Mouse (Mus musculus) erythroblast, adult 5-6 weeks (primary cell): ENCODE data around the gene Shc4. TPM values are rescaled to one million over a fixed set of nuclear protein-coding genes. Genes with fewer than 3 reads are reported as not detected.

Source experiments
- ATAC-seq: replicated peaks from 2 replicates; pipeline ENCODE4 v1.8.0; 2016; ENCODE audit warnings: moderate number of reproducible peaks, mild to moderate bottlenecking, moderate TSS enrichment, inconsistent platforms; ENCODE audit not compliant: poor library complexity, low FRiP score, severe bottlenecking
- total RNA-seq, 2 experiments: library from RNA; stranded (forward) in 1 of 2; stranded (reverse) in 1 of 2; fragments of 150-400 nt in 1 of 2; fragments of 200-764, 138-1000 nt in 1 of 2; gene quantifications; 2 replicates each; pipeline versions ENCODE4 v1.2.3 to v1.2.4; 2015 to 2017; ENCODE audit warnings: low replicate concordance in 2 of 2

Shc4 gene
- total RNA-seq (2015; ENCODE audit: low replicate concordance) (0.38 and 1.3 TPM in 2 replicates), total RNA-seq (2017; ENCODE audit: low replicate concordance) (1.1 and 2.7 TPM in 2 replicates)

- ATAC-seq: no peak
Observed at GRCm38 (mm10) chr2:125724086-125724430, at the start of gene Shc4. Shc4 (minus strand) TSS chr2:125724148.

- ATAC-seq: no peak
Observed at GRCm38 (mm10) chr2:125765029-125765428, 41.1 kb upstream of the Shc4 start.

GRCm38 (mm10) chr2:125764531-125764930 lies 40.6 kb upstream of the Shc4 start:
- no peak for ATAC-seq

DNA sequence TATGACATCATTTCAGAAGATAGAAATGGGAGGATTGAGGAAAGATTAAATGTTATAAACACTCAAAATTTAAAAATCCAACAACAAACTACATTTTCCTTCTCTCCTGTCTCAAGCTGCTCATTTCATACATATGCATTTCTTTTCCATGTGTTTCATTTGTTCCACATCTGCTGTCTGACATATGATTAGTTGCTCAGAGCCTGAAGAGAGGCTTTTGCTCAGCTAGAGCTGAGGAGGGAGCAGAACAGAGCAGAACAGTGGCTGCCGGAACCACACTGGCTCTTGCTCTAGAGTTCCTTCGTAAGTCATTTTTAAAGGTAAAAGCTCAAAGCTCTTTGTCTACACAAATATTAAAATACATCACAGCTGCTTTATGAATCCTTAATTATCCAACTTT lies 25.4 kb upstream of the Shc4 start:
- ATAC-seq: no peak

DNA sequence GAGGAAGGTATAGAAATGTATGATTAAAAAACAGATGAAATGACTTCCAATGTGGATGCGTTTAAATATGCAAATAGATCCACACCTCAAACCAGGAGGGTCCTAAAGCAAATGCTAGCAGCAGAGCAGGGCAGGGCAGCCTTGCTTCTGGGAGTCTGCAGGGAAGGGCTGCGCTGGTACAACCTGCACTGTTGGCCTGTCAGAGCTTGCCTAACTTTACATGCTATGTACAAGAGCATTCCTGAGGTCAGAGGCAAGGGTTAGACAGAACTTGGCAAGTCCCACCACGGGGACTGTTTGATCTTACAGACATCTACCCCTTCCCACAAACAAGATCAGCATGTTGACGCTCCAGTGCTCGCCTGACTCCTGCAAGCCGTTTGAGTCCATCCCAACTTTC lies 15.4 kb upstream of the Shc4 start:
- no peak for ATAC-seq

DNA sequence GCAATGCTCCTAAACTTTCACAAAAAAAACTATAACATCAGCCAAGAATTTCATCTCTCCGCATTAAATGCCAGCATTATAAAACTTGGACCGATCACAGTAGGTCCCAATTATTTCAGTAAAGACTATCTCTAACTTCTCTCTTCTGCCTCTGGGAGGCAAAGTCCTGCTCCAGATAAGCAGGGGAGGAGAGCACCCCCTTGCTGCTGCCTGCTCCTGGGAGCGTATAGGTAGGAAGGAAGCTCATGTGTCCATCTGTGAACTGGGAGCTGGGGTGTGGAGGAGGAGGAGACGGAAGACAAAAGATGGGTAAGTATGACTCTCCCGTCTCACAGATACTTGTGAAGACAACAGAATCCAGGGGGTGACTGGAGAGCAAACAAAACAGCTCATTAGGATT lies 14.8 kb upstream of the Shc4 start:
- no peak for ATAC-seq

DNA sequence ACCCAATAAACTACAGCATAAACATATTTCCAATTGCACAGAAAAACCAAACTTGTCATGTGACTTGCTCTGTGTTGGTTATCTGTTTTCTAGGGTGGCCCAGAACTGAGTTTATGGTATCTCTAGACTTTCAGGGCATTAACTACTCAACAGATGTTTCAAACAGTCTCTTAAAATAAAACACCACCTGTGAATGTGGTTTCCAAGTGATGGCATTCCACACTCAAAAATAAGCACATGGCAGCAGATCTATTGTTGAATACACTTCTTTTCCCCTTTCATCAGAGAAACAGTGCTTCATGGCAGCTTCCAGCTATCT lies 12.0 kb upstream of the Shc4 start:
- ATAC-seq: peak; percentile 42

GRCm38 (mm10) chr2:125735333-125736024 lies 11.5 kb upstream of the Shc4 start:
- ATAC-seq: no peak

DNA sequence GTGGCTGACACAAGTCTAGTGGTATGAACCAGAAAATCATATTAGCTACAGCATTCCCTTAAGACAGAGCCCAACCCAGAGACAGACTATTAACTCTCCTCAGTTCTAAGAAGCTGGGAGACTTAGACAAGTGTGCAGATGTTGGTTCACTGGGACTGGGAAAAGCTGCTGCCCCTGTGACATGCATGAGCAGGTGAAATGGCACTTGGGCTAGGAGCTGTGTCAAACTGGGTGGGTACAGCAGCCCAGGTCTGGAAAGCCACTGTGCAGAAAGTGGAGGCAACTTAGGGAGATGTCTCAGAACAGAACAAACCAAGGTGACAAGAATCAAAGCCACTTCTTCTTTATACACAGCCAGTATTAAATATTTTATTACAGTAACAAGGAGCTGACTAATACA lies 10.8 kb upstream of the Shc4 start:
- ATAC-seq: no peak

DNA sequence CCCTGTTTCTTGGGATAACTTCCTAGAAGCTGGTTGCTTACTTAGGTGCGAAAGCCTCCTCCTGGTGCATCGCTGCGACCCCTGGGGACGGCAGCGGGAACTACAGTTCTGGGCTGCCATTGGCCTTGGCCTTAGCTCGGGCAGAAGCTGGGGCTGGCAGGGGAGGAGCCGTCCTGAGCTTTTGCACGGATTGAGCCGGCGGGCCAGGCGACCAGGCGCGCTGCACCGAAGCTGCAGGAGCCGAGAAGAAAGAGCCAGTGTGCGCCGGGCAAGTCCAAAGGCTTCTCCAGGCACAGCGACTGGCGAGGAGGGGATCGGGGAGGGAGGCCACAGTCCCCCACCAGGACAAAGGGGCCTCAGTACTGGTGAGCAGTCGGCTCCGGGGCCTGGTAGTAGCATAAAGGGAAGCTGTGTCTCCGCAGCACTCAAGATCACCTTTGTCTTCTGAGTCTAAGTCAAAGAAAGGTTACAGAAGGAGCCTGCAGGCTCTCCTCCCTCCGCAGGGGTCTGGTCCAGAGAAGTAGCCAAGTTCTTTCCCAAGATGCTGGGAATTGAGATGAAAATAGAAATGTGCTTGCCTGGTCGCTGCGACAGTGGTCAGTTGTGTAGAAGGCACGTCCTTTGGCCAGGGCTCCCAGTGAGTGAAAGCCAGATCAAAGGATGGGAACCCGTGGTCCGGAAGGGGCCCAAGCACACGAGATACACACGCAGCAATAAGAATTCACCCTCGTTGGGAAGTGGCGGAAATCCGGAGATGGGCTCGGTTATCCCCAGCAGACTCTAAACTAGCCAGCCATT lies 8.0 kb upstream of the Shc4 start:
- peak; percentile 84 for ATAC-seq

DNA sequence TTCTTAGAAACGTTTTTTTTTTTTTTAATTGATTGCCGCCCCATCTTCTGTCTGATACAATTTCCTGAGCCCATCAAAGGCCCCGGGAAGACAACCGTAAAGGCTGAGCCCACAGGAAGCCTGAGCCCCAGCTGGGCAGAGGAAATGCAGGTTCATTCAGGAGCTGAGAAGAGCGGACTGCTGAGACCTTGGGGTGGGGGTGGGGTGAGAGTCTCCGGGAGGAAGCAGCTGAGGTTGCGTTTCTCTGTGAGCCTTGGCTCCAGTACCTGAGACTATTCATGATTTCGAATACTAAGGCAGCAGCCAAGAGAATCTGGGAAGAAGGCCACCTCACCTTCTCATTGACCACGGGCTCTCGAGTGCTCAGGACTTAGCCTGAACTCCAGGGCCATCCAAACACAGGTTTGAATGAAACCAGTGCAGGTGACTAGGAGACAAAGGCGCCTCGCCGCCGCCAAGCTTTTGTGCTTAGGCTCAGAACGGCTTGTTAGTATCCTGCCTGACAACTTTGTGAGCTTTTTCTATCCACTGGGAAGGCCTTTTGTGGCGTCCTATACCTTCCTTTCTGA lies 682 bp upstream of the Shc4 start:
- ATAC-seq: no peak

- ATAC-seq: no peak
Observed at GRCm38 (mm10) chr2:125723408-125724085, 401 bp downstream of the Shc4 start.

DNA sequence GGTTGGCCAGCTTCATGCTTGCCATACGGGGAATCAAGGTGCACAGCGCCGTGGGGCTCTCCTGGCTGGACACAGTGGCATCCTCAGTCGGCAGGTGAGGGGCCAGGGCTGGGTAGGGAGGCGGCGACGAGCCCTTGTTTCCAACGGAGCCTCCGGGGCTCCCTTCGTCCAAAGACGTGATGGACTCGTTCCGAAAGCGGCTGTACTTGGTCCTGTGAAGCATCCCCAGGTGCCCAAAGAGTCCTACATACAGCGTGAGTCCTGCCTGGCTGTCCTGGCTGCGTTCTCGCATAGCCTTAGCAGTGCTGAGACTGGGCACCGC lies 901 bp downstream of the Shc4 start:
- ATAC-seq: no peak

GRCm38 (mm10) chr2:125716599-125716998 lies 7.3 kb downstream of the Shc4 start:
- ATAC-seq: no peak

- peak; percentile 85 for ATAC-seq
Observed at GRCm38 (mm10) chr2:125706510-125706921, 17.4 kb downstream of the Shc4 start.

DNA sequence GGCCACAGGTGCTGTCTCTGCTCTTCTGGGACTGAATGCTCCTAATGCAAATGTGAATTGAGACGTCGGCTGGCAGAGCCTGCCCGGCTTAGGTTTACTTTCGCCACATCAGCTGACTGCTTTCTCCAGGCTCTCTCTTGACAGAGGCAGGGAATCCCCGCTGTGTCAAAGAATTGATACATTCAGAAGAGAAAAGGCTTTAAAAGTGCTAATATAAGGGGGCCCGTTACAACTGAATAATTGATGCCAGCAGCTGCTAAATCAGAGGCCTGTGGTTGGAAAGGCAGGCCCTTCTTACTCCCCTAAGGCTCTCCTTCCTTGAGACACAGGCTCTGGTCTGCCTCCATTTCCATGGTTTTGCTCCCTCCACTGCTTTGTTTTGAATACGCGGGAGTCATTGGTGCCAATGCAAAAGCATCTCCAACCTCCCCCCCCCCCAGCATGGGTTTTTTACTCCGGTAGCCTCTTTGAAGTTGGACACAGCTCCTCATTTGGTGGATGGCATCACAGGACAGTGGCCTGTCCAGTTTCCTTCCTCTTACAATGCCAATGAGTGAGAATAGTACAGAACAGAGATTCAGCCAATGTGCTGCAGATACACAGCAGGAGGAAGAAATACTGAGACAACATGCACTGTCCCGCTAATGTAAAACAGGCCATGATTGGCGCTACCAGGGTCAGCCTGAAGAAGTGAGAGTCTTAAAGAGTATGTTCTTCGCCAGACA lies 18.9 kb downstream of the Shc4 start:
- no peak for ATAC-seq

DNA sequence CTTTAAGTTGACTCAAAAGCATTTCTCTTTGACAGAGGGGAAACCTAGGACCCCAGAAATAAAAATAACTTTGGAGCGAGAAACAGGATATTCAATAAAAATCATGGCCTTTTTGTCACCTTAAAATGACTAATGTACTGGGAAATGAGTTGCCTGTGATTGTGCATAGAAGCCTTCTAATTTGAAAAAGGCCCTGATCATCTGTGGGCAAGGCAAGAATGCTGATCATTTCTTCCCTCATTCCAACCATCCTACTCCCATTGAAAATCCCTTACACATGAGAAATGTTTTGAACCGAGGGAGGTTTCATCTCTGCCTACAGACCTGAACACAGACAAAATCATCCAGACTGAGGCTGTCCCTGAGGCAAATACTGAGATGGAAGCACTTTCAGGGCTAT lies 21.1 kb downstream of the Shc4 start:
- no peak for ATAC-seq

DNA sequence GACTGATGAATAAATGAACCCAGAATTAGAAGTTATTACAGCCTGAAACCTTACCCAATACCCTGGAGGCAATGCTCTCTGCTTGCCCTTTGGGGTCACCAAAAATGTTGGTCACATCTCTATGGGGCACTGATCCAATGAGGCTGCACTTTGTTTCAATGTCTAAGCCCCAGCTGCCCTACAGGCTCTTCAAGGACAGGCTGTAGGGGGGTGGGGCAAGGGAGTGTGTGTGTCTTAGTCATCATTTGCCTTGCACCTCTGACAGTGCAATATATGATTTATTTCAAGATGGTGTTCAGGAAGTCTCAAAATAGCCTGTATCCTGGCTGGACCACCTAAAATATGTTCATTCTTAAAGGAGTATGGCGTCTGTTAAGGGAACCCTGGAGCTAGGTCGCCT lies 22.3 kb downstream of the Shc4 start:
- no peak for ATAC-seq

DNA sequence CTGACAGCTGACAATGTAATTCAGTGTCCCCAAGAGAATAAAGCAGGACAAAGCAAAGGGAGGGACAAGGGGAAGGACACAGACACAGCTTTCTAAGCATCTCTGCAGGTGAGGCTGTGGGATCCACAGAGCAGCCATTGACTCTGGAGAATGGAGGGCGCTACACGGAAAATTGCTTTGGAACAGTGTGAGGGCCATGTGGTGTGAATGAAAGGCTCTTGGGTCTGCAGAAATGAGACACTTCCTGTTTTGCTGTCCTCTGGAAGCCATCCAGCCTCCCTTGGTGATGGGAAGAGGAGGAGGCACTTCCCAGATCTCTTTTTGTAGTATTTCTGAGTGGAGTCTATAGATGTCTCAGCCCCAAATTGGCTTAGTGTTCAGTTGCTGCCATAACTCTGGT lies 27.7 kb downstream of the Shc4 start:
- ATAC-seq: no peak

- ATAC-seq: no peak
Observed at GRCm38 (mm10) chr2:125694798-125695197, 29.1 kb downstream of the Shc4 start.
